8 mouse cellular contexts compared by ENCODE assay signal in genomic region chr13:34131011-34131707, GRCm38 (mm10). TPM values are rescaled to one million over a fixed set of nuclear protein-coding genes. Genes with fewer than 3 reads are reported as not detected.
A peak's percentile ranks its signal among the peaks of the same experiment; 100 is the strongest.
DNase-seq lines count a peak whose midpoint lies in the region; ATAC-seq and TF ChIP-seq lines count a peak whose summit lies in the region.

No protein-coding gene starts in this region.

- TF ChIP-seq CTCF in forebrain, postnatal 0 days (IDR thresholded peaks at IDR 0.05; ENCODE audit: low read depth), result no peak

- DNase-seq in kidney, adult 18-20 months, result peak; percentile 30
- no peak for DNase-seq in kidney, adult 8-10 months
- DNase-seq in ZHBTc4 (ENCODE audit: low read depth, low spot score), result peak; percentile 97
- peak; percentile 95 for DNase-seq in forebrain, postnatal 0 days
- peak; percentile 87 for DNase-seq in neural tube, embryonic 10.5 days (ENCODE audit: extremely low spot score, low spot score)
- no peak for DNase-seq in urinary bladder, postnatal 10 days (ENCODE audit: low spot score)

- H3K4me3 ChIP-seq in forebrain, postnatal 0 days (ENCODE audit: low read depth, low read length), result peak overlapping the region; percentile 90
- peak overlapping the region; percentile 70 for H3K4me3 ChIP-seq in hindbrain, embryonic 16.5 days (ENCODE audit: low read length)
- H3K4me3 ChIP-seq in liver, embryonic 16.5 days (ENCODE audit: low read depth, low read length), result peak overlapping the region; percentile 14; the same call in 1 of the 2 replicates

- no peaks in the 10 kb centered on the region for H3K27me3 ChIP-seq in forebrain, postnatal 0 days (ENCODE audit: insufficient read depth, low read length)
- no peaks in the 10 kb centered on the region for H3K27me3 ChIP-seq in hindbrain, embryonic 16.5 days (replicated peaks; ENCODE audit: control insufficient read depth, insufficient read depth, low read length)
- peaks cover 62% of the 10 kb centered on the region for H3K27me3 ChIP-seq in liver, embryonic 16.5 days (ENCODE audit: control insufficient read depth, insufficient read depth, low read depth, low read length)

- no peaks in the 10 kb centered on the region for H3K9me3 ChIP-seq in forebrain, postnatal 0 days (ENCODE audit: low read length)
- H3K9me3 ChIP-seq in hindbrain, embryonic 16.5 days (ENCODE audit: control insufficient read depth, low read length), result no peaks in the 10 kb centered on the region
- no peaks in the 10 kb centered on the region for H3K9me3 ChIP-seq in liver, embryonic 16.5 days (replicated peaks; ENCODE audit: control insufficient read depth, low read length)

- ATAC-seq in forebrain, postnatal 0 days, result peak; percentile 73
- ATAC-seq in hindbrain, embryonic 16.5 days, result peak; percentile 63
- ATAC-seq in liver, embryonic 16.5 days (ENCODE audit: low read depth), result no peak

- H3K4me2 ChIP-seq in forebrain, postnatal 0 days (ENCODE audit: low read depth), result peak overlapping the region; percentile 83
- peak overlapping the region; percentile 70 for H3K4me2 ChIP-seq in hindbrain, embryonic 16.5 days (ENCODE audit: low read length)
- peak overlapping the region; percentile 35; the same call in 1 of the 2 replicates for H3K4me2 ChIP-seq in liver, embryonic 16.5 days (ENCODE audit: low read depth, low read length)

- WGBS in forebrain, postnatal 0 days, result 1% methylated on average over 24 of the region's 24 CpGs
- WGBS in hindbrain, embryonic 16.5 days, result under 1% methylated on average over 24 of the region's 24 CpGs
- 1% methylated on average over 24 of the region's 24 CpGs for WGBS in liver, embryonic 16.5 days (ENCODE audit: insufficient replicate concordance)

- H3K4me1 ChIP-seq in forebrain, postnatal 0 days (ENCODE audit: insufficient read depth), result peaks cover 20% of the 10 kb centered on the region
- peaks cover 19% of the 10 kb centered on the region for H3K4me1 ChIP-seq in hindbrain, embryonic 16.5 days (ENCODE audit: control insufficient read depth, insufficient read depth, low read depth, low read length)
- H3K4me1 ChIP-seq in liver, embryonic 16.5 days (ENCODE audit: control insufficient read depth, low read depth, low read length), result peaks cover 22% of the 10 kb centered on the region

- no peaks in the 10 kb centered on the region for H3K36me3 ChIP-seq in forebrain, postnatal 0 days (ENCODE audit: insufficient read depth)
- H3K36me3 ChIP-seq in hindbrain, embryonic 16.5 days (ENCODE audit: control insufficient read depth, insufficient read depth, low read length), result peaks cover 2% of the 10 kb centered on the region; the same call in 1 of the 2 replicates
- H3K36me3 ChIP-seq in liver, embryonic 16.5 days (ENCODE audit: control insufficient read depth, insufficient read depth), result no peaks in the 10 kb centered on the region

- H3K27ac ChIP-seq in forebrain, postnatal 0 days (ENCODE audit: low read depth, low read length), result peak overlapping the region; percentile 100
- peak overlapping the region; percentile 99 for H3K27ac ChIP-seq in hindbrain, embryonic 16.5 days (ENCODE audit: low read depth, low read length)
- H3K27ac ChIP-seq in liver, embryonic 16.5 days (ENCODE audit: low read length), result no peak overlapping the region

- H3K9ac ChIP-seq in forebrain, postnatal 0 days, result peak overlapping the region; percentile 100
- H3K9ac ChIP-seq in hindbrain, embryonic 16.5 days (ENCODE audit: low read depth, low read length), result peak overlapping the region; percentile 82
- H3K9ac ChIP-seq in liver, embryonic 16.5 days (ENCODE audit: low read depth, low read length), result no peak overlapping the region

RNA-seq across cellular contexts. Expression of gene Tubb2b, which starts 0.9 kb away (rescaled TPM):
- total RNA-seq in forebrain, postnatal 0 days (2014; rRNA removed), result 5,538 and 5,638 TPM in 2 replicates
- polyA plus RNA-seq in forebrain, postnatal 0 days (2015; fragmentation: Nextera tagmentation; extraction: Ambion mirVana), result 1,072 and 1,153 TPM in 2 replicates
- polyA plus RNA-seq in hindbrain, embryonic 16.5 days (2015; fragmentation: Nextera tagmentation; extraction: Ambion mirVana), result 1,169 and 1,199 TPM in 2 replicates
- polyA plus RNA-seq in liver, embryonic 16.5 days (2015; fragmentation: Nextera tagmentation; extraction: Ambion mirVana), result 0.68 and 1.0 TPM in 2 replicates

RNA-seq across cellular contexts. Expression of gene Psmg4, which starts 31.6 kb away (rescaled TPM):
- 56.6 and 108 TPM in 2 replicates for total RNA-seq in forebrain, postnatal 0 days (2014; rRNA removed)
- polyA plus RNA-seq in forebrain, postnatal 0 days (2015; fragmentation: Nextera tagmentation; extraction: Ambion mirVana), result 99.0 and 150 TPM in 2 replicates
- 69.1 and 69.5 TPM in 2 replicates for polyA plus RNA-seq in hindbrain, embryonic 16.5 days (2015; fragmentation: Nextera tagmentation; extraction: Ambion mirVana)
- 27.1 and 27.4 TPM in 2 replicates for polyA plus RNA-seq in liver, embryonic 16.5 days (2015; fragmentation: Nextera tagmentation; extraction: Ambion mirVana)

RNA-seq across cellular contexts. Expression of gene Tubb2a, which starts 53.4 kb away (rescaled TPM):
- 4,454 and 4,559 TPM in 2 replicates for total RNA-seq in forebrain, postnatal 0 days (2014; rRNA removed)
- polyA plus RNA-seq in forebrain, postnatal 0 days (2015; fragmentation: Nextera tagmentation; extraction: Ambion mirVana), result 3,524 and 3,579 TPM in 2 replicates
- 3,415 and 3,905 TPM in 2 replicates for polyA plus RNA-seq in hindbrain, embryonic 16.5 days (2015; fragmentation: Nextera tagmentation; extraction: Ambion mirVana)
- polyA plus RNA-seq in liver, embryonic 16.5 days (2015; fragmentation: Nextera tagmentation; extraction: Ambion mirVana), result 66.2 and 68.2 TPM in 2 replicates

Comparison
In these comparisons a context has a peak if more than half of its experiments do, and no peak if none do; other contexts are left out.
1. DNase-seq: peak in kidney, adult 18-20 months (single experiment), ZHBTc4 (single experiment), forebrain, postnatal 0 days (single experiment) and neural tube, embryonic 10.5 days (single experiment); none in kidney, adult 8-10 months (0 of 2) and urinary bladder, postnatal 10 days (single experiment).
2. H3K4me3 ChIP-seq: peak in every context shown above with its lines; median percentile 90 in forebrain, postnatal 0 days; 70 in hindbrain, embryonic 16.5 days; 14 in liver, embryonic 16.5 days.
3. RNA of gene Tubb2b, which starts 0.9 kb away (polyA plus RNA-seq): 1,169 to 1,199 TPM in hindbrain, embryonic 16.5 days and 1,072 to 1,153 TPM in forebrain, postnatal 0 days; 0.68 to 1.0 TPM in liver, embryonic 16.5 days; every median in the first group is over 100 times any median in the second.
4. RNA of gene Tubb2a, which starts 53.4 kb away (polyA plus RNA-seq): 3,415 to 3,905 TPM in hindbrain, embryonic 16.5 days and 3,524 to 3,579 TPM in forebrain, postnatal 0 days; 66.2 to 68.2 TPM in liver, embryonic 16.5 days; every median in the first group is over 10 times any median in the second.
5. Peak in every context shown above with its lines, with median percentiles within 50 percentile points of each other: H3K4me2 ChIP-seq.